Mouse (Mus musculus) mature B cell (primary cell): ENCODE data around the gene Klk8.

Source experiments
- in situ Hi-C: fragments of 300-500 bp; cut with MboI; formaldehyde crosslinking; loops from 2 replicates; pipeline ENCODE4 v1.14.3; 2019

Klk8 gene

GRCm38 (mm10) chr7:43797333-43797769 is at the start of gene Klk8:
Klk8 (plus strand) TSS chr7:43797577.
- in situ Hi-C loops = loop anchor here (10.0 kb wide), 1 partner anchor 57 kb away; no protein-coding TSS in a partner anchor

- in situ Hi-C loops = no loop called here
Measured at GRCm38 (mm10) chr7:43747788-43748187, 49.6 kb upstream of the Klk8 start.

- in situ Hi-C loops = no loop called here
Measured at GRCm38 (mm10) chr7:43752806-43753205, 44.6 kb upstream of the Klk8 start.

GRCm38 (mm10) chr7:43766484-43766883 is 30.9 kb upstream of the Klk8 start:
- in situ Hi-C loops = no loop called here

GRCm38 (mm10) chr7:43768597-43768996 is 28.8 kb upstream of the Klk8 start, which contains the start of gene Klk12:
Klk12 (plus strand) TSS chr7:43768897.
- in situ Hi-C loops = no loop called here

GRCm38 (mm10) chr7:43769636-43770035 is 27.7 kb upstream of the Klk8 start:
- in situ Hi-C loops = no loop called here

GRCm38 (mm10) chr7:43770701-43771100 is 26.7 kb upstream of the Klk8 start:
- in situ Hi-C loops = no loop called here

GRCm38 (mm10) chr7:43771916-43772315 is 25.5 kb upstream of the Klk8 start:
- in situ Hi-C loops = no loop called here

GRCm38 (mm10) chr7:43772901-43773300 is 24.5 kb upstream of the Klk8 start:
- in situ Hi-C loops = no loop called here

GRCm38 (mm10) chr7:43774364-43774763 is 23.0 kb upstream of the Klk8 start, which contains the start of gene Klk11:
Klk11 (plus strand) TSS chr7:43774604.
- in situ Hi-C loops = no loop called here

GRCm38 (mm10) chr7:43774802-43775201 is 22.6 kb upstream of the Klk8 start:
- in situ Hi-C loops = no loop called here

GRCm38 (mm10) chr7:43775311-43776057 is 21.9 kb upstream of the Klk8 start:
- in situ Hi-C loops = no loop called here

GRCm38 (mm10) chr7:43776506-43776905 is 20.9 kb upstream of the Klk8 start:
- in situ Hi-C loops = no loop called here

- in situ Hi-C loops = no loop called here
Measured at GRCm38 (mm10) chr7:43777423-43777822, 20.0 kb upstream of the Klk8 start.

GRCm38 (mm10) chr7:43778176-43778970 is 19.0 kb upstream of the Klk8 start:
- in situ Hi-C loops = no loop called here

- in situ Hi-C loops = no loop called here
Measured at GRCm38 (mm10) chr7:43780241-43780640, 17.1 kb upstream of the Klk8 start.

GRCm38 (mm10) chr7:43780746-43781145 is 16.6 kb upstream of the Klk8 start, which contains the start of gene Klk10:
Klk10 (plus strand) TSS chr7:43781035.
- in situ Hi-C loops = no loop called here

GRCm38 (mm10) chr7:43781541-43781940 is 15.8 kb upstream of the Klk8 start:
- in situ Hi-C loops = no loop called here

GRCm38 (mm10) chr7:43782275-43783265 is 14.8 kb upstream of the Klk8 start:
- in situ Hi-C loops = no loop called here

GRCm38 (mm10) chr7:43785286-43785685 is 12.1 kb upstream of the Klk8 start:
- in situ Hi-C loops = no loop called here

GRCm38 (mm10) chr7:43788096-43788495 is 9.3 kb upstream of the Klk8 start:
- in situ Hi-C loops = no loop called here

- in situ Hi-C loops = no loop called here
Measured at GRCm38 (mm10) chr7:43789295-43789694, 8.1 kb upstream of the Klk8 start.
